Mouse (Mus musculus) urinary bladder, adult 2 months (tissue): ENCODE measurements around the gene Zfp1. TPM values are rescaled to one million over a fixed set of nuclear protein-coding genes. Genes with fewer than 3 reads are reported as not detected.

Experiments
- DNase-seq: peaks from one replicate; pipeline ENCODE4 v3.0.0; 2022; ENCODE audit warnings: low spot score
- polyA plus RNA-seq: library from polyadenylated mRNA; depleted of rRNA; stranded (reverse); fragments of >200 nt; gene quantifications from 2 replicates; pipeline ENCODE4 v1.2.3, GENCODE M21; 2012; rRNA removed

The Zfp1 gene
- polyA plus RNA-seq, result 14.5 and 15.6 TPM in 2 replicates

DNA sequence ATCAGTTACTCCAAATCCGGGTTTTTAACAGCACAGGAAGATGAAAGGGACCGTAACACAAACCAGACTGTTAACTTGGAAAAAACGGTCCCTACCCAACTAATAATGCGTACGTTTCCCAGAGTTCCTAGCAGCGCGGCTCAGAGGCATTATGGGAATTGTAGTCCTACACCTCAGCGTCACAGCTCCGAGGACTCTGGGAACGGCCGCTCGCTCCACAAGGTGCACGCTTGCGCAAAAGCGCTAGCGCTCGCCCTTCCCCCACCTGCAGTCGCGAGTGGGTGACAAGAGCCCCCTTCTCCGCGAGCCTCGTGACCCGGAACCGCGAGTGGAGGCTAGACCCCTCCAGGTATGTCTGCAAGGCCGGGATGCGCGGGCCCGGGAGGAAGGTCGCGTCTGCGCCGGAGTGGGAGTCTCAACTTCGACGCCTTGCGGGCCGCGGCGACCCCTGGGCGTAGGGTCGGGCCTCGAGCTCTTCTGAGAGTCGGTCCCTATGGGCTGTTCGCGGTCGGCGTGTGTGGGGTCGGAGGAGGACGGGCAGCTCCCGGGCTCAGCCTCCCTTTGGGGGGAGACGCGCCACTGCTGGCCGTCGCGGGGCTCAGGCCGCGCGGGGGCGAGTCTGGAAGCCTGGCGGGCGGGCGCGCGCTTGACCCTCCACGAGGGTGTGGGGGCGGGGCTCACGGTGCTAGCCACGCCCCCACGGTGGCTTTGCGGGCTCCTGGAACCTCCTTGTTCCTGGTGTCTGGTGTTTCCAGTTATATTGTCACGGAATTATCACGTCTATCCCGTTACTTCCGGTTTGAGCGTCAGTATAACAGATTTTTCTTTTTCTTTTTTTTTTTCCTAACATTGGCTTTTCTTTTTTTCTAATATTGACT is at the start of gene Zfp1:
TSS of gene Zfp1 (plus strand) at position 138 of the 878 bp plus-strand sequence.
- peak; percentile 80 for DNase-seq

- no peak for DNase-seq
These were observed 49.0 kb upstream of the Zfp1 start for GRCm38 (mm10) chr8:111594044-111594840.

GRCm38 (mm10) chr8:111594951-111595350 is 48.2 kb upstream of the Zfp1 start:
- no peak for DNase-seq

- no peak for DNase-seq
These were observed 47.3 kb upstream of the Zfp1 start for GRCm38 (mm10) chr8:111595712-111596484.

- no peak for DNase-seq
These were observed 46.7 kb upstream of the Zfp1 start for GRCm38 (mm10) chr8:111596485-111596821.

DNA sequence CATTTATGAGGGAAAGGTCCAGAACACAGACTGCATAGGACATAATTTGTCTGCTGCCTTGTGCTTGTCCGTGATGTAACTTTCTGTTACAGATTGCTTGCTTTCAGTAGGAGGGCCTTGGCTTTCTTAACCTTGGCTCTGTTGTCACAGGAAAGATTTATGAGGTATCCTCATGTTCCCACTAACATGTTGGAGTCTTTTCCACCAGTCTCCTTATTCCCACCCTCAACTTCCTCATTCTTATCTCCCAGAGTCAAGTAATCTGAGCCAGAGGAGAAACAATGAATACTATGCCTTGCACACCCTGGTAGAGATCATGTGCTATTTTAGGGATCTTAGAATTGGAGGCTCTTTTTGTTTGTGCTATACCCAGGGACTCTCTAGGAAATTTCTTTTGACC is 45.9 kb upstream of the Zfp1 start:
- no peak for DNase-seq

- DNase-seq, result no peak
These were observed 43.3 kb upstream of the Zfp1 start for GRCm38 (mm10) chr8:111599707-111600444.

DNA sequence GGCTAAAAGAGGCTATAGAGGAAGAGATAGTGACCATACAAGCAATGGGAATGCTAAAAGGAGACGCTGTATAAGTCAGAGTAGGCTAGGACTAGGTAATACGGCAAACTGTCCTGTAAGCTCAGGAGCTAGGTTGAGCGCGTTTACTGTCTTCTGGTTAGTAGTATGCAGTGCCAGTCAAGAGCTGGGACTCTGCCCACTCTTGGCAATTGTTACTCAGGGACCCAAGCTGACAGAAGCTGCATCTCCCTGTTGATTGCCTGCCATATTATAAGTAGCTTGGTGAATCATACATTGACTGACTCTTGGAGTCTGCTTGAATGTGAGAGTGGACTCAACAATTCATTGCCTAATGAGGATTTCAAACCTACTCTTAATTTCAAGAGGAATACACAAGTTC is 41.2 kb upstream of the Zfp1 start:
- no peak for DNase-seq

DNA sequence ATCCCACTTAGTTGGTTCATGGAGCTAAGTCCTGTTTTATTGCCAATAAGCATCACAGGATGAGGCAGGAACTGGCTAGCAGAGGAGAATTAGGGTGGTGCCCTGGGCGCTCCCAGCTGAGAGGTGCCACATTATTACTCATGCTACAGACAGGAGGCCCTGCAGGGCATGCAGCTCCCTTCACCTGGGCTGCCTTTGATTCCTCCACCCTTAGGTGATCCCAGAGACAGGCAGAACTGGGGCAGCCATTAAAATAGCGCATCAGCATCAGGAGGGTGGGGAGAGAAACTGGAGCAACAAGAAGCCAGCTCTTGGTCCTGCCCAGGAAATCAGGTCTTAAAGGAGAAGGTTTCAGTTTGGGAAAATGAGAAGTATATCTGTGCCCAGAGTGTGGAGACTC is 38.2 kb upstream of the Zfp1 start:
- DNase-seq, result no peak

DNA sequence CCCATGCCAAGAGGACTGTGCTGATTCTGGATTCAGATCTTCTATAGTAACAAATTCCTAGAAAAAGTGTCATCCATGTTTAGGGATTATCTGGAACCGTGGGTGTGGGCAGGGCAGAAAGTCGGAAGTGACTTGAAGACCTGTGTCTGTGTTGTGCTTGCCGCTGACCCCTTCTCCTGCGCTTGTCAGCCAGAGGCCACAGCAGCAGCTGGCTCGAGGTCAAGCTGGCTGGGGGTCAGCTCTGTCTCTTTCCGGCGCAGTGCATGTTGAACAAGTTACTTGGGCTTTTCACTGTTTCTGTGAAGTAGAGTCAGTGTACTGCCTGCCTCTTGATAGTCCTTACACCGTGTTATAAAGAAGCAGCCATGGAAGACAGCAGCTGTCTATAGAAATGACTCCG is 36.2 kb upstream of the Zfp1 start:
- DNase-seq, result no peak

DNA sequence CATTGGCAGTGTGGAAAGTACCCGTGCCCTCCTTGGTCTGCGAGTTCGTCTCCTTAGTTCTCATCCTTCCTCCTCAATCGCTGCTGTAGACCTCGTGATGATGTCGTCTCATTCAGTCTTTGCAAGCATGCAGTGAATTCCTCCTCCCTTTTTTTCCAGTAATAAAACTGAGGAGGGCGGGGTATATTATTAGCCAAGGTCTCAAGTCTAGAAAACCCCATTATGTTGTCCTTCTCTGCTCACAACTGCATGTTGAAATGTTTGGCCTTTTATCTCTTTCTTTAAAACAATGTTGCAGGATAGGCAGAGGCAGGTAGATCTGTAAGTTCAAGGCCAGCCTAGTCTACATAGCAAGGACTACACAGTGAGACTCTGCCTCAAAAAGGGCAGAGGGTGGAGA is 35.8 kb upstream of the Zfp1 start:
- DNase-seq, result no peak

GRCm38 (mm10) chr8:111613181-111613580 is 30.0 kb upstream of the Zfp1 start:
- no peak for DNase-seq

DNA sequence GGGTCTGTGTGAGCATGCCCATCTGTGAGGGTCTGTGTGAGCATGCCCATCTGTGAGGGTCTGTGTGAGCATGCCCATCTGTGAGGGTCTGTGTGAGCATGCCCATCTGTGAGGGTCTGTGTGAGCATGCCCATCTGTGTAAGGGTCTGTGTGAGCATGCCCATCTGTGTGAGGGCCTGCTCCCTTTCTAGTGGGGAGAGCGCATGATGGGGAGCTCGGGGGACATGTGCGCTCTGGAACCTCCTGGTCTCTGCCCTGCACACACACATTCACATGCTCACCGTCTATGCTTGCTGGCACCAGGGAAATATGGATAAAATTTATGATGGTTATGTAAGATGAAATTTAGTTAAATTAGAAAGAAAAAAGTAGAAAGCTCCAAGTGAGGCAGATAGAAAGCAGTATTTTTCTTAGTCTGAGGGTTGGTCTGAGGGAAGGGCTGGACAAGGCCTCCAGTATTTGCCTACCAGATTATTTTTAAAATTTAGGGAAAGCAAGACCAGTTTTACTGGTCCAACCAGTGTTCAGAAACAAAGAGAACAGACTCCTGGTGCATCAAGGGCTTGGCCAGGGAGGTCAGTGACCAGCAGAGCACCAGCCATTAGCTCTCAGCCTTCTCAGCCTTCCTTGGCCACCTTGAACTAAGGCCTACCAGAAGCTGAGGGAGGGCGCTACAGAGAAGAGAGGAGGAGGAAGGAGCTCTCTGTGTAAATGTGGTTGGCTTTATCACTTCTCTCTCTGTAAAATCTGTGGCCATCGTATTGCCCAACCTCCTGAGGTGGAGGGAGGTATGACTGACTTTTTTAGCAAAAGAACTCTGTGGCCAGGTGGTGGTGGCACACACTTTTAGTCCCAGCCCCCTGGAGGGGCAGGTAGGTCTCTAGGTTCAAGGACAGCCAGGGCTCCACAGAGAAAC is 28.2 kb upstream of the Zfp1 start:
- DNase-seq, result no peak

- no peak for DNase-seq
These were observed 25.4 kb upstream of the Zfp1 start for GRCm38 (mm10) chr8:111617812-111618211.

DNA sequence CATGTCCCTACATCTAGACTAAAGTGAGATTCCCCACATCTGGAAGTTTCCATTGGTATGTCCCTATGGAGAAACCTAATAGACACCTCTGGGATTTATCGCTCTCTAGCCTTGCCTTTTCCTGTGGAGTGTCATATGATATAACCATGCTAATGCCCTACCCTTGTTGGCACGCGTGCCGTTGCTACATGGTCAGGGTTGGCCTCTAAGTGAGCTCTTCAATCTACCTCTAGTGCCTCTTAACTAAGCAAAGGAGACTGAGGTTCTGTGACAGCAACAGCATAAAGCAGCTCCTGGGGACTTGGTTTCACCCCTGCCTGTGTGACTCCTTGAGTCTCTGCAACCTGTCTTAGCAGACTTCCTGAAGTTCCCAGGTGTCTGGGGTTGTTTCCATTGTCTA is 24.9 kb upstream of the Zfp1 start:
- DNase-seq, result no peak

DNA sequence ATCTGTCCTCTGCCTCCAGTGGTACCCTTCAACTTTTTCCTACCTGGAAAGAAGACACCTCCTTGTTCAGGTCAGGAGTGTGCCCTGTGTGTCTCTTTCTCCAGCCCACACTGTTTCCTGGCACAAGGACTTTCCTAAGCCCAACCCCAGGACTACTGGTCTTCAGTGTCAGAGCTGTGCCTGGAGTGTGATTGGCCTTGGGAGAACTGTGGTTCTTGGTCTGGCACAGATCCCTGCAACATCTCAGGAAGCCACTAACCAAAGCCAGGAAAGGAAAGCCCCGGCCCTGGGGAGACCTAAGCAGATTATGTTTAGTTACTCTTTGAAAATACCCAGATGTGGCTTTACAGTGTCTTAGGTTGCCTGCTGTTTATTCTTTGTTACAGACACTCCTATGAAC is 23.3 kb upstream of the Zfp1 start:
- DNase-seq, result no peak

DNA sequence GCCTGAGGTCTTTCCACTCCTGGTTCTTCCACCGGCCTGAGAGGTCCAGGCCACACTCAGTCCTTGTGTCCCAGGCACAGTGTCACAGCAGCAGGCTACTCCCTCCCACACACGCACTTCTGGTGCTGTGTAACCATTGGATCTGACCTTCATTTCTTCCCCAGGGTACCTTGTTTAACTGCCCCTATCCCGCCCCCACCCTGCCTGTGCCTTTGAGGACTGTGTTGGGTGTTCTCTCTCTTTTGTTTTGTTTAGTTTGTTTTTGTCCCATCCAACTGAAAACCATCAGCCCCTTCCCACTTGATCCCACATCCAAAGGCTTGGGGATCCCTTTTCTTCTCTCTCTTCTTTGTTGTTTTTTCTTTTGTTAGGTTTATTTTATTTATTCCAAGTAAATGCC is 21.1 kb upstream of the Zfp1 start:
- no peak for DNase-seq

DNA sequence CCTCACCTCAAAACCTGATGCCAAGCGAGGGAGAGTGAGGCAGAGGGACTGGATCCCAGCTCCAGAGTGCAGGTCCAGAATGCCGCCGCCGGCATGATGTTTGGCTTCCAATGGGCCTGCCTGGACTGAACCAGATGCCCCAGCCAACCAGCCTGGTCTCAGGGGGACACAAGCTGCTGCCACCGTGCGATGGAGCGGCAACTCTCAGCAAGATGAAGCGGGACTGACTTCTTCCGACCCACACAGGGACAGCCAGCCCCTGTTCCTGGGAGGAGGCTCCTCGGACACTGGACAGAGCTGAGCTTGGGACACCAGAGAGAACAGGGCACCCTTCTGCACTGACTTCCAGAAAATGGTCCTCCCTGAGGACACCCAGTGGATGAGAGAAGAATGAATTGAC is 20.6 kb upstream of the Zfp1 start:
- DNase-seq, result no peak

GRCm38 (mm10) chr8:111624081-111624852 is 18.9 kb upstream of the Zfp1 start:
- peak; percentile 47 for DNase-seq

DNA sequence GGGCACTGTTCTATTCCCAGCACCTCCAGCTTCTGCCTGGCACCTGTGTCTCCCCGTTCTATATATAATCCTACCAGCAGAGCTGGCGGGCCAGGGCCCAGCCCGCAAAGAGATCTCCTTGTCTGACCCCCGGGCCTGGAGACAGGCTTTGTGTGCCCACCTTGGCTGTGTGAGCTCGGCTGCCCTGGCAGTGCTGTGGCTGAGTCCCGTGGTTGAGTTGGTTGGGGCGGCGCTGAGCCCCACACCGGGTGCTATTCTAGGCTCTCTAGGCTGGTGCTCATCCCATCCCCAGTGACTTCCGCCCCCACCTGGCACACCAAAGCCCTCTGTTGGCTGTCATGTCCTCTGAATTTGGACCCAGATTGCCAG is 18.4 kb upstream of the Zfp1 start:
- no peak for DNase-seq
